Mouse (Mus musculus): Measurements from ENCODE around the gene Snx3.

DNA sequence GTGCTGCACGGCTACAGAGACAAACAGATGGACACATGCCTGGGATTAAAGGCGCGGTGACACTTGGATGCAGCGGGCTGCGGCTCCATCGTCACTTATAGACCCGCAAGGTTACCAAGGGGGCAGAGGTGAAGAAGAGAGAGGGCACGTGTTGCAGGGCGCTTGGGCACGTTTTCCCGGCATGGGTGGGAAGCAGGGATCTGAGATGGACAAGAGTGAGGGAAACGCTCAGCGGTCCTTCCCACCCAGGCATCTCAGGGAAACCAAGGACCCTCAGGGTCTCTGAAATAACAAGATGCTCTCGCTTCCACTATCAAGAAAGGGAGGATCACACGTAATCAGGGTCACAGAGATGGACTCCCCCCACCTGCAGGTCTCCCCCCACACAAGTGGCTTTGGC, 71.1 kb downstream of the Snx3 start:
- TF ChIP-seq POLR2A (IDR thresholded peaks at IDR 0.05; ENCODE audit: borderline replicate concordance, extremely low read depth, low read depth, low read length) (no peak), CTCF (IDR thresholded peaks at IDR 0.05; ENCODE audit: insufficient read depth, low read length) (no peak)
